Mouse (Mus musculus): Measurements from ENCODE around the gene Rwdd1. TPM values are rescaled to one million over a fixed set of nuclear protein-coding genes. Genes with fewer than 3 reads are reported as not detected.
"Not testable (repeated sequence)": the region's sequence is repeated elsewhere in the genome, so short reads cannot be mapped to it uniquely, and the experiment has no call there.

The Rwdd1 gene
- polyA plus RNA-seq (2012; ENCODE audit: insufficient read depth, insufficient read length, missing spikeins): 75.5 and 93.2 TPM in 2 replicates

- Histone ChIP-seq H3K4me1 (ENCODE audit: control insufficient read depth, insufficient read depth, insufficient read length, low read length) (peaks cover 8% of the 10 kb centered on the region), H3K27ac (replicated peaks; ENCODE audit: low read depth, low read length) (peak within 1 kb of the TSS; percentile 84)
Observed at GRCm38 (mm10) chr10:34019302-34020075, at the start of gene Rwdd1. Gene Rwdd1, minus strand, starts transcription at chr10:34019624.

DNA sequence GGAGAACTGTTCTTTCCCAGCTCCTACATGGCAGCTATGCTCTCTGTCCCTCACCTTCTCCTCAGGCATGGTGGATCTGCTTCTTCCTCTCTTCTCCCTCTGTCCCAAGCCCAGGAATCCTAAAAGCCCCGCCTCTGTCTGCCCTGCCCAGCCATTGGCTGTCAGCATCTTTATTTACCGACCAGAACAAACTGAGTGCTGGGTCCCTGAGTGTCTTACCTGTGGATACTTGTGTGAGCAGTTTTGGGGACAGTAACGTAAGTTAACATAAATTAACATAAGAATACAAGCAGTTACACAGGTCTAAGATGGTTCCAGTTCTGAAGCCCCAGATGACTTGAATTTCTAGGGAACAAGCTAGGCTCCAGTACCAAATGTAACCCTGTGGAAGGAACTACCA is 47.2 kb upstream of the Rwdd1 start:
- H3K4me3 ChIP-seq (ENCODE audit: insufficient read depth, low read depth, low read length): no peak overlapping the region
- no peak overlapping the region for H3K27ac ChIP-seq (replicated peaks; ENCODE audit: low read depth, low read length)
- no peaks in the 10 kb centered on the region for H3K4me1 ChIP-seq (ENCODE audit: control insufficient read depth, insufficient read depth, insufficient read length, low read length)

More at GRCm38 (mm10) chr10:34019302-34020075, at the start of gene Rwdd1:
- H3K4me3 ChIP-seq (ENCODE audit: insufficient read depth, low read depth, low read length): peak within 1 kb of the TSS; percentile 95

DNA sequence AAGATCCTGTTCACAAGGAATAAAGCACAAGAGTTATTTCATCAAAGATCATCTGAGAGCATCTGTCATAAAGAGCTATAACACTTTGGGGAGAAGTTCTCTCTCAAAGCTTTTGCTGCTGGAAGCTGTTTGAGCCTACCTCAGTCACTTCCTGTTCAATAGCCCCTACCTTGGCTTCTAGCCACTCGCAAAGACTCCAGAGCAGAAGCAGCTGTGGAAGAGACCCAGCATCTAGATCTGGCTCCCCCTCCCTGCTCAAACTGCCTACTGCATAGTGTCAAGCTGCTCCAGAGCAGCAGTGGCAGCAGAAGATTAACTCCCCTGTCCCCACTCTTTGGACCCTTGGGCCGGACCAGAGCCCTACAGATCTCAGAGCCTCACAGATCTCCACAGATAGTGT is 34.6 kb upstream of the Rwdd1 start:
- no peak overlapping the region for H3K4me3 ChIP-seq (ENCODE audit: insufficient read depth, low read depth, low read length)
- H3K4me1 ChIP-seq (ENCODE audit: control insufficient read depth, insufficient read depth, insufficient read length, low read length): no peaks in the 10 kb centered on the region
- H3K27ac ChIP-seq (replicated peaks; ENCODE audit: low read depth, low read length): no peak overlapping the region

DNA sequence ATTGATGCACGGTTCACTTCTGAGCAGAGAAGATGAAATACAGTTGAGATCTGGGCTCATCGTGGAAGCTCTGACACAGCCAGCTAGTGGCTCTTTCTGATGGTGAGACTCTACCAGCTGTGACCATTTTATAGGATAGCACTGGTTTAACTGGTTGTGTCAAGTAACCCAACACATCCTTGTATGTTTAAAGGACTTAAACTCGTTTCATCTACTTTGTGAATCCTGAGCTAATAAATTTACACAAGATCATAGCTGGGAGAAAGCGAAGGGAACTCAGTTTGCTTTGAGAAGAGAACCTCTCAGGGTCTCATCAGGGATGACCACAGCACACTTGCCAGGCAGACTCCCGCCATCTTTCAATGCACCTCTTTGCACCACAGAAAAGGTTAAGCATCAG is 24.8 kb upstream of the Rwdd1 start, which contains the start of gene Calhm4:
TSS of gene Calhm4 (minus strand) at position 101 of the 400 bp plus-strand sequence.
- no peaks in the 10 kb centered on the region for H3K4me1 ChIP-seq (ENCODE audit: control insufficient read depth, insufficient read depth, insufficient read length, low read length)
- no peak within 1 kb of the TSS for H3K27ac ChIP-seq (replicated peaks; ENCODE audit: low read depth, low read length)

DNA sequence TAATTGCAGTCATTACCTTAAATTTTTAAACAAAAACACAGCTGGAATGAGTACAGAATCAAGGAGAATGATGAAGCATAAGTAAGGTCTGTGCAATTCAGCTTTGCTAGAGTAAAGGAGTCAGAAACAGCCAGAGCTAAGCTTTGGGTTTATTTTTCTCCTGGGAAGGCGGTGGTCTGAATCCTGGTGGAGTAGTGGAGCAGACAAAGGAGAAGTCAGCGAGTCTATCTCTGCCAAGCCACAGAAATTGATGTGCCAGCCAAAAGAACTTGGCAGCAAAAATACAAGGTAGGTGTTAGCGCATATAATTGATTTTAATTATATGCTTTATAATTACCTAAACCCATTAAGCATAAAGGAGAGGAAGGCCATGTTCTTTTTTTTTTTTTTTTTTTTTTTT is 18.0 kb upstream of the Rwdd1 start, which contains the start of gene Trappc3l:
TSS of gene Trappc3l (plus strand) at position 197 of the 400 bp plus-strand sequence.
- H3K4me1 ChIP-seq (ENCODE audit: control insufficient read depth, insufficient read depth, insufficient read length, low read length): no peaks in the 10 kb centered on the region
- no peak within 1 kb of the TSS for H3K4me3 ChIP-seq (ENCODE audit: insufficient read depth, low read depth, low read length)
- H3K27ac ChIP-seq (replicated peaks; ENCODE audit: low read depth, low read length): no peak within 1 kb of the TSS

More for the DNA sequence above, 24.8 kb upstream of the Rwdd1 start, which contains the start of gene Calhm4:
- H3K4me3 ChIP-seq (ENCODE audit: insufficient read depth, low read depth, low read length): no peak within 1 kb of the TSS

GRCm38 (mm10) chr10:34036587-34036986 is 17.2 kb upstream of the Rwdd1 start:
- H3K4me1 ChIP-seq (ENCODE audit: control insufficient read depth, insufficient read depth, insufficient read length, low read length): no peaks in the 10 kb centered on the region
- H3K4me3 ChIP-seq (ENCODE audit: insufficient read depth, low read depth, low read length): no peak overlapping the region
- H3K27ac ChIP-seq (replicated peaks; ENCODE audit: low read depth, low read length): no peak overlapping the region

GRCm38 (mm10) chr10:34033630-34034305 is 14.3 kb upstream of the Rwdd1 start:
- Histone ChIP-seq H3K27ac (replicated peaks; ENCODE audit: low read depth, low read length) (no peak overlapping the region), H3K4me1 (ENCODE audit: control insufficient read depth, insufficient read depth, insufficient read length, low read length) (no peaks in the 10 kb centered on the region), H3K4me3 (ENCODE audit: insufficient read depth, low read depth, low read length) (0 out of 2 replicates have a peak overlapping the region, but pooled peaks have one; percentile 1)

- Histone ChIP-seq H3K27ac (replicated peaks; ENCODE audit: low read depth, low read length) (no peak overlapping the region), H3K4me1 (ENCODE audit: control insufficient read depth, insufficient read depth, insufficient read length, low read length) (no peaks in the 10 kb centered on the region), H3K4me3 (ENCODE audit: insufficient read depth, low read depth, low read length) (no peak overlapping the region)
Observed at GRCm38 (mm10) chr10:34030322-34030721, 10.9 kb upstream of the Rwdd1 start.

DNA sequence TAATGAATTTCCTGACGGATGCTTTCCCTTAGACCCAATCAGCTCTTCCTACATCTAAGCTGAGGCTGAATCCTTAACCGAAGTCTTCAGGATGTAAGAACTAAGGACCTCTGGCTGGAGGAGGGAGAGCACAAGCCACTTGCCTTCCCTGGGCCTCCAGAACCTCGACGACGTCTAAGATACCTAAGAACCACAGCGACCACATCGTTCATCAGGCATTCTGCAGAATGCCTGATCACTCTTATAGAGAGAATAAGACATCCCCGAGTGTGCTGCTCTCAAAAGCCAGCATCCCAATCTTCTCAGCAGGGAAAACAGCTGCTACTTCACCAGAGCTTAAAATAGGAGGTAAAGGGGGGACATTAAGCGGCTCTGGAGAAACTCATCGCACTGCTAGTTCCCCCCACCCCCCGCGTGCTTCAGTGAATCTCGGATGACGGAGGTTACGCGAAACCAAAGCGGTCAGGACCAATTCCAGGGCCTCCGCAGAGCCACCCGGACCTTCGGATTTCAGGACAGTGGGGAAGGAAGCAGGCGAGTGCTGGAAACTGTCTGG is 600 bp downstream of the Rwdd1 start:
- H3K27ac ChIP-seq (replicated peaks; ENCODE audit: low read depth, low read length): peak overlapping the region; percentile 84
- H3K4me1 ChIP-seq (ENCODE audit: control insufficient read depth, insufficient read depth, insufficient read length, low read length): peaks cover 8% of the 10 kb centered on the region
- H3K4me3 ChIP-seq (ENCODE audit: insufficient read depth, low read depth, low read length): peak overlapping the region; percentile 95

GRCm38 (mm10) chr10:34013241-34013640 is 6.2 kb downstream of the Rwdd1 start:
- Histone ChIP-seq H3K4me1 (ENCODE audit: control insufficient read depth, insufficient read depth, insufficient read length, low read length) (peaks cover 5% of the 10 kb centered on the region), H3K27ac (replicated peaks; ENCODE audit: low read depth, low read length) (no peak overlapping the region), H3K4me3 (ENCODE audit: insufficient read depth, low read depth, low read length) (no peak overlapping the region)

GRCm38 (mm10) chr10:34012581-34012980 is 6.8 kb downstream of the Rwdd1 start:
- H3K27ac ChIP-seq (replicated peaks; ENCODE audit: low read depth, low read length): no peak overlapping the region
- H3K4me3 ChIP-seq (ENCODE audit: insufficient read depth, low read depth, low read length): no peak overlapping the region
- peaks cover 2% of the 10 kb centered on the region; the same call in 1 of the 2 replicates for H3K4me1 ChIP-seq (ENCODE audit: control insufficient read depth, insufficient read depth, insufficient read length, low read length)

DNA sequence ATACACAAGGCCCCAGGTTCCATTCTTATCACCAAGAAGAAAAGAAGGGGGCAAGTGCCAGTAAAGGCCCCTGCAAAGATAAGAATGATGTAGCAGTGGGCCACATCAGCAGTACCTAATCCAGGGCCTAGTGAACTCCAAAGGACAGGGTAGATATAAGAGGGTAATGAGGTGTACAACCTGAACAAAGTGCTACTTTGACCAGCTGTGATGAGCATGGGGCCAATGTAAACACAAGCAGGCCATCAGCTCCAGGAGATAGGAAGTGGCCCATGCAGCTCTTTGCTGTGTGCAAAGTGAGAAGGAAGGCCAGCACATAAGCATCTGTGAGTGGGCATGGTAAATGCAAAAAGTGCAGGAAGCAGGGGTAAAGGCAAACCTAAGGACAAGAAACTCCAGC is 21.0 kb downstream of the Rwdd1 start:
- Histone ChIP-seq H3K27ac (replicated peaks; ENCODE audit: low read depth, low read length) (no peak overlapping the region), H3K4me3 (ENCODE audit: insufficient read depth, low read depth, low read length) (no peak overlapping the region)

DNA sequence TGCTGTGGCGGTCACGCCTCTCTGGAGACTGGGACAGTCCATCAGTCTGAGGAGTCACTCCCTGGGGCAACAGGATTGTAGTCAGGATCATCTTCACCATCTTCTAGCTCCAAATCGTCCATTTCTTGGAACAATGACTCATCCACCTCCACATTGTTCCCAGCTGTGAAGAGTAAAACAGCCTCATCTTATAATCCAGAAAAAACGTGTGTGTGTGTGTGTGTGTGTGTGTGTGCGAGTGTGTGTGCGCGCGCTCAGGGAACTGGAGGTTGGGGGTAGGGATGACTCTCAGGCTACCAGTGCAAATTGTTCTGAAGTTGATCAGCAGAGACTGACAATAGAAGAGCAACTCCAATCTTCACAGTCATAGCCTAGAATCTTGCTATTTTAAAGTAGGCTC is 22.7 kb downstream of the Rwdd1 start:
- not testable (repeated sequence) for H3K27ac ChIP-seq (replicated peaks; ENCODE audit: low read depth, low read length)

More for the DNA sequence above, 21.0 kb downstream of the Rwdd1 start:
- H3K4me1 ChIP-seq (ENCODE audit: control insufficient read depth, insufficient read depth, insufficient read length, low read length): no peaks in the 10 kb centered on the region

GRCm38 (mm10) chr10:33986771-33987170 is 32.7 kb downstream of the Rwdd1 start:
- Histone ChIP-seq H3K4me1 (ENCODE audit: control insufficient read depth, insufficient read depth, insufficient read length, low read length) (no peaks in the 10 kb centered on the region), H3K27ac (replicated peaks; ENCODE audit: low read depth, low read length) (no peak overlapping the region), H3K4me3 (ENCODE audit: insufficient read depth, low read depth, low read length) (no peak overlapping the region)

More for the DNA sequence above, 22.7 kb downstream of the Rwdd1 start:
- not testable (repeated sequence) for H3K4me3 ChIP-seq (ENCODE audit: insufficient read depth, low read depth, low read length); H3K4me1 ChIP-seq (ENCODE audit: control insufficient read depth, insufficient read depth, insufficient read length, low read length)

DNA sequence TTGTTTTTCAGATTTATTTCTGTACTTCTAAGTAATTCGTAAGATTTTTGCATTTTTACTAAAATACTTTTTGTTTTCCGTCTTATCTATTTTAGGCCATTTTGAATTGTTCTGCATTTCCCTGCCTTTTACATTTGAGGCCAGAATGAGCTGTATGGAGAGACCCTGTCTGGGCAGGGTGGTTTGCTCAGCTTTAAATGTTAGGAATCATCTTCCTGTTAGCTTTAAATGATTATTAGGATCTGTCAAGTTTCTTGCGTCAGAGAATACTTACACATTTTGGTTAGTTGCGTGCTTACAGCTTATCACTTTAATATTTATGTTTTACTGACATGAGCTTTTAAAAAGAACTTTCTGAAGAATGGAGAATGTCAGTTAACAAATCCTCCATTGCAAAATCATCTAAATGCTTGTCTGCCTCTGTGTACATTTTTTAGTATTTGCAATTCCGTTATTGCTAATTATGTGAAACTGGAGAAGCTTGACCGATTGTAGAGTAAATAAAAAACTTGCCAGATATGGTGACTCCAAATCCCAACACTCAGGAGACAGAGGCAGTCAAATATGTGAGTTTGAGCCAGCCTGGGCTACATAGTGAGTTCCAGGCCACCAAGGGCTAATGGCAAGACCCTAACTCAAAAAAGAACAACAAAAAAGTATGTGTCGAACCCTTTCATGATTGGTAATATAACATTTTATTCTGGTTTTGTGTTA is 44.5 kb downstream of the Rwdd1 start:
- no peak overlapping the region for H3K27ac ChIP-seq (replicated peaks; ENCODE audit: low read depth, low read length)
- no peak overlapping the region for H3K4me3 ChIP-seq (ENCODE audit: insufficient read depth, low read depth, low read length)
- no peaks in the 10 kb centered on the region for H3K4me1 ChIP-seq (ENCODE audit: control insufficient read depth, insufficient read depth, insufficient read length, low read length)
